Mouse (Mus musculus) intestine, embryonic 15.5 days (tissue): ENCODE data around the gene Plppr3. TPM values are rescaled to one million over a fixed set of nuclear protein-coding genes. Genes with fewer than 3 reads are reported as not detected.

Experiments
- ATAC-seq: fragments of 200-750 bp; cut with Nextera tagmentation; 2 replicates; pipeline ENCODE4 v1.8.0; 2017; ENCODE audit warnings: moderate TSS enrichment, moderate library complexity
- H3K27ac ChIP-seq: fragments of 300-500 bp; sonication (generic); 2 replicates; pipeline ENCODE4 v1.5.1; 2015; ENCODE audit warnings: mild to moderate bottlenecking, inconsistent platforms
- H3K27me3 ChIP-seq: fragments of 300-500 bp; sonication (generic); replicated peaks from 2 replicates; pipeline ENCODE4 v1.6.1; 2015; ENCODE audit warnings: inconsistent platforms
- H3K36me3 ChIP-seq: fragments of 300-500 bp; sonication (generic); 2 replicates; pipeline ENCODE4 v1.6.1; 2015; ENCODE audit warnings: inconsistent platforms
- H3K4me1 ChIP-seq: fragments of 300-500 bp; sonication (generic); replicated peaks from 2 replicates; pipeline ENCODE4 v1.6.1; 2015; ENCODE audit warnings: inconsistent platforms
- H3K4me2 ChIP-seq: fragments of 300-500 bp; sonication (generic); replicated peaks from 2 replicates; pipeline ENCODE4 v1.6.1; 2015; ENCODE audit warnings: mild to moderate bottlenecking, inconsistent platforms
- H3K4me3 ChIP-seq: fragments of 300-500 bp; sonication (generic); replicated peaks from 2 replicates; pipeline ENCODE4 v1.5.1; 2015; ENCODE audit warnings: inconsistent platforms
- H3K9ac ChIP-seq: fragments of 300-500 bp; sonication (generic); 2 replicates; pipeline ENCODE4 v1.6.1; 2015; ENCODE audit warnings: inconsistent platforms
- H3K9me3 ChIP-seq: fragments of 300-500 bp; sonication (generic); 2 replicates; pipeline ENCODE4 v1.6.1; 2016; ENCODE audit warnings: inconsistent platforms
- WGBS: fragments of 180-500 bp; shearing (Covaris S2); methylation state at CpG from one replicate; pipeline ENCODE4 v1.1.7; 2015; 5-methylcytosine and 5-hydroxymethylcytosine counted together
- polyA plus RNA-seq: library from polyadenylated mRNA; unstranded; fragments of >200 nt; fragmentation: Nextera tagmentation; extraction: Ambion mirVana; gene quantifications from 2 replicates; pipeline ENCODE4 v1.2.1, GENCODE M21; 2015

The Plppr3 gene
- polyA plus RNA-seq, 1 experiment from 2014 or later = 32.7 TPM

DNA sequence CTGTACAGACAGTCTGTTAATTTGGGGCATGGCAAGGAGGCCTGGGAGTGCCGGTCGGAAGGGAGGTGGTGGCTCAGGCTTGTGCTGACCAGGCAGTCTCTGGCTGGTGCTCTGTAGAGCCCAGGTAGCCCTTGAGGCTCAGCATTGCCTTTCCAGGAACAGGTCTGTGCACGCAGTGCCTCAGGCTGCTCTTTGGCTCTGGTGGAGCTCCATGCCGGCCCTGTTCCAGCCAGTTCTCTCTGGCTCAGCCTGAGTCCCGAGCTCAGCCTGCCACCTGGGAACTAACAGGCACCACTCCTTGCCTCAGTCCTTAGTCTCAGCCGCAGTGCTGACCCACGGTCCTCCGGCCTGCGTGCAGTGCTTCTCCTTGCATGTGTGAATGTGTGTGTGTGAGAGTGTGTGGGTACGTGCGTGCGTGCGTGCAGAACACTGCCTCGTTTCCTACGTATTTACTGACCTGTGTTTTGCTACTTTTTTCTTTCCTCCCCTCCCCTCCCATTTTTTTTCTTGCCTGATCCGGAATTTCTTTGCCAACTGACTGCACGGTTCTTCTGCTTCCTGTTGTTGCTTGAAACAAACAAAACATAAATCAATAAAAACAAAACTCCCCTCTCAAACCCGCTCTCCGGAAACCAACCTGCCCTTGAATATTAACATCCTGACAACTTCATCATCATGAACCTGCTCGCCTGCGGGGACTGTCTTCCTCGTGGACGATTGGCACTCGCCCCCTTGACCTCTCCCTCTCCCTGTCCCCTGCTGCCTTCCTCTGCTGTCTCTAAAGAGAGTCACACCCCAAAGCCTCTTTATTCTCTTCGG, 13.0 kb downstream of the Plppr3 start:
- no peak overlapping the region for H3K4me2 ChIP-seq
- H3K4me1 ChIP-seq = peaks cover 58% of the 10 kb centered on the region
- no peak overlapping the region for H3K9ac ChIP-seq
- H3K9me3 ChIP-seq = no peaks in the 10 kb centered on the region
- H3K36me3 ChIP-seq = peaks cover 55% of the 10 kb centered on the region
- 68% methylated on average over 25 of the region's 25 CpGs for WGBS
- no peak overlapping the region for H3K4me3 ChIP-seq
- H3K27me3 ChIP-seq = no peaks in the 10 kb centered on the region
- H3K27ac ChIP-seq = no peak overlapping the region
- ATAC-seq = no peak

DNA sequence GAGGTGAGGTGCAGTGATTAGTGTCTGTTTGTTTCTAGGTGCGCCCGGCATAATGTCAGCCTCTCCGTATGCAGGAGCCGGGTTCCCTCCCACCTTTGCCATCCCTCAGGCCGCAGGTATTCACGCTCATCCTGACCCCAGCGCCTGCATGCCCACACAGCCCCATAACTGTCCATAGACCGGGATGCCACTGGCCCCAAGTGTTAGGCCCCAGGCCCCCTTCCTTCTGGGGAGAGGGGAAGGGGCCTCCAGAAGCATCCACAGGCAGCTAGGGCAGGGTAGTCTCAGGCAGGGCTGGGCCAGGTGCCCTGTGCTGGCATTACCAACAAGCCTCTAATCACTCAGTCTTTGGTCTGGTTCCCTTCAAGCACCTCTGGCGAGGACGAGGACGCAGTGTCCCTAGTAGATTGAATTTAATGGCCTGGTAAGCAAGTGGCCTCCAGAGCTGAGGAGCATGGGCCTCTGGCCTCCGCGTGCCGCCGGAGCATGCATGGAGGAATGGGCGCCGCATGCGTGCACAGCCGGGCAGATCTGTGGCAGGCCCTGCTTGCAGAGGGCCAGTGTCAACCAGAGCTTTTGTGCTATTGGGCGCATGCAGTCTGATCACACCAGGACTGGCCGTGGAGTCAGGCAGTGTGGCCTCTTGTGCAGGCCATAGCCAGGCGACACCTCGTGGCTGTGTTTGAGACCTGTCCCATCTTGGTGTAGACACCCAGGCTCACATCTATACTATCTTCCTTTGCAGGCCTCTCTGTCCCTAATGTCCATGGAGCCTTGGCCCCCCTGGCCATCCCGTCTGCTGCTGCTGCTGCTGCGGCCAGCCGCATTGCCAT, 14.1 kb downstream of the Plppr3 start:
- 89% methylated on average over 26 of the region's 26 CpGs for WGBS
- no peaks in the 10 kb centered on the region for H3K9me3 ChIP-seq
- peaks cover 50% of the 10 kb centered on the region for H3K36me3 ChIP-seq
- no peak overlapping the region for H3K27ac ChIP-seq
- H3K27me3 ChIP-seq = no peaks in the 10 kb centered on the region
- no peak overlapping the region for H3K4me3 ChIP-seq
- no peak for ATAC-seq
- no peak overlapping the region for H3K9ac ChIP-seq
- peaks cover 60% of the 10 kb centered on the region for H3K4me1 ChIP-seq
- H3K4me2 ChIP-seq = no peak overlapping the region

DNA sequence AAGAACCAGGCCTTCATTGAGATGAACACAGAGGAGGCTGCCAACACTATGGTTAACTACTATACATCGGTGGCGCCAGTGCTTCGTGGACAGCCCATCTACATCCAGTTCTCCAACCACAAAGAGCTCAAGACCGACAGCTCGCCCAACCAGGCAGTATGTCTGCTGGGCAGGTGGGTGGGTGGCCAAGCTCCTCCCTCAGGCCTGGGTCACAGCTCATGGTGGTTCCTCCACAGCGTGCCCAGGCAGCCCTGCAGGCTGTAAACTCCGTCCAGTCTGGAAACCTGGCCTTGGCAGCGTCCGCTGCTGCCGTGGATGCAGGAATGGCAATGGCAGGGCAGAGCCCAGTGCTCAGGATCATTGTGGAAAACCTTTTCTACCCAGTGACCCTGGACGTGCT, 15.3 kb downstream of the Plppr3 start:
- Histone ChIP-seq H3K4me2 (peak overlapping the region; percentile 79; the same call in 1 of the 2 replicates), H3K36me3 (peaks cover 45% of the 10 kb centered on the region), H3K4me1 (peaks cover 57% of the 10 kb centered on the region), H3K4me3 (no peak overlapping the region), H3K9ac (no peak overlapping the region), H3K9me3 (no peaks in the 10 kb centered on the region), H3K27ac (no peak overlapping the region), H3K27me3 (no peaks in the 10 kb centered on the region)
- WGBS = 77% methylated on average over 11 of the region's 11 CpGs
- ATAC-seq = no peak

DNA sequence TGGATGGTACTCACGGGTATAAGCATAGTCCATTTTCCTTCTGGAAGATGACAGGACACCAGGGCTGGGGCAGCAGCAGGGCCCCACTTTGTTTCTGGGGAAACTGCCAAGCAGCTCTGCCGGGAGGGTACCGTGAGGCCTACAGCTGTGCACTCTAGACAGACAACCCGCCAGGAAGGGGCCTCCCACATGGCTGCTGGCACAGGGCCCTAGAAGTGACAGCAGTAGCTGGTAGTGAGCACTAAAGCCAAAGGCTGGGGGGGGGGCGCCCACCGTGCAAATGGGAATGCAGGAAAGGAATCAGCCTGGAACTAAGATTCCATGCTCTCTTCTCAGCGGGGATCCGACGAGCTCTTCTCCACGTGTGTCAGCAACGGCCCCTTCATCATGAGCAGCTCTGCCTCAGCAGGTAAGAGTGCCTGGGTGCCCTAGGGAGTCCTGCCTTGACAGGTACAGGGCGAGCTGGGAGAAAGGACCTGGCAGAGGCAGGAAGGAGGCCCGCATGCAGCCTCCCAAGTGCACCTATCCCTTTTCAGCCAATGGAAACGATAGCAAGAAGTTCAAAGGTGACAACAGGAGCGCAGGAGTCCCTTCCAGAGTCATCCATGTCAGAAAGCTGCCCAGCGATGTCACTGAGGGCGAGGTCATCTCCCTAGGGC, 15.9 kb downstream of the Plppr3 start:
- H3K36me3 ChIP-seq = peaks cover 45% of the 10 kb centered on the region
- H3K4me2 ChIP-seq = peak overlapping the region; percentile 79
- peaks cover 57% of the 10 kb centered on the region for H3K4me1 ChIP-seq
- ATAC-seq = no peak
- H3K9me3 ChIP-seq = no peaks in the 10 kb centered on the region
- H3K4me3 ChIP-seq = peak overlapping the region; percentile 97
- peak overlapping the region; percentile 100 for H3K27ac ChIP-seq
- H3K9ac ChIP-seq = peak overlapping the region; percentile 100
- no peaks in the 10 kb centered on the region for H3K27me3 ChIP-seq
- WGBS = 43% methylated on average over 17 of the region's 17 CpGs

DNA sequence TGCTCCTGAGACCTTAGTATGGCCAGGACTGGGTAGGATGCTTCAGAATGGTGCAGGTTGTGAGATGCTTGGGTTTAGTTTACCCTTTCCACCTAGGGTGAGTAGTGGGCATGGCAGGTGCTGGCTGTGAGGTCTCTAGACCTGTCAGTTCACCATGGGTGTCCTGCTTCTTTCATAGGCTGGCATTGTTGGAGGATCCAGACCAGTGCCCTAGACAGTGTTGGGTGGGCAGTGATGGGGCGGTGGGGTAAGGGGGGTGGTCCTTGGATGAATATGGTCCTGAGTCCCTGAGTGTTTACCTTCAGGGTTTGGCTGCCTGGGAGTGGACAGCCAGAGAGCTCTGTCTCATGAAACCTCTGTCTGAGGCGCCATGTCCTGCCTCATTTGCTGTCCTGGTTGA, 16.5 kb downstream of the Plppr3 start:
- no peaks in the 10 kb centered on the region for H3K9me3 ChIP-seq
- peak overlapping the region; percentile 100 for H3K27ac ChIP-seq
- WGBS = 45% methylated on average over 2 of the region's 2 CpGs
- H3K9ac ChIP-seq = peak overlapping the region; percentile 100
- peak overlapping the region; percentile 97 for H3K4me3 ChIP-seq
- peak overlapping the region; percentile 79 for H3K4me2 ChIP-seq
- no peaks in the 10 kb centered on the region for H3K27me3 ChIP-seq
- peaks cover 43% of the 10 kb centered on the region for H3K36me3 ChIP-seq
- H3K4me1 ChIP-seq = peaks cover 60% of the 10 kb centered on the region
- no peak for ATAC-seq

DNA sequence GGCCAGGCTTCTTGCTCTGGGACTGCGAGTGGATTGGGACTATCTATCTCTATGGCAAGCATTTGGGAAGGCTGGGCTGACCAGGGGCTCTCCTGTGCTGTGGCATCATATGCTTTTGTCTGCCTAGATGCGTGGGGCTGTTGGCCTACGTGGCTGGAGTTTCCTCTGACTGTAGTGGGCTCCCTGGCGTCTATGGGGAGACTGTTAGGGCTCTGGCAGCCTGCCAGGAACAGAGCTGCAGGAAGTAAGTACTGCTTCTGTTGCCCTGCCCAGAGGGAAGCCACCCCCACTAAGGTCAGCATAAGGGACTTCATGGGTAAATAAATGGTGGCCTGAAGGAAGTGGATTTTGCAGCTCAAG, 17.0 kb downstream of the Plppr3 start:
- ATAC-seq = no peak
- WGBS = 6% methylated on average over 4 of the region's 4 CpGs
- peak overlapping the region; percentile 79 for H3K4me2 ChIP-seq
- H3K9ac ChIP-seq = peak overlapping the region; percentile 100
- no peaks in the 10 kb centered on the region for H3K27me3 ChIP-seq
- H3K9me3 ChIP-seq = no peaks in the 10 kb centered on the region
- peak overlapping the region; percentile 97 for H3K4me3 ChIP-seq
- H3K36me3 ChIP-seq = peaks cover 38% of the 10 kb centered on the region
- peak overlapping the region; percentile 100 for H3K27ac ChIP-seq
- peaks cover 61% of the 10 kb centered on the region for H3K4me1 ChIP-seq

DNA sequence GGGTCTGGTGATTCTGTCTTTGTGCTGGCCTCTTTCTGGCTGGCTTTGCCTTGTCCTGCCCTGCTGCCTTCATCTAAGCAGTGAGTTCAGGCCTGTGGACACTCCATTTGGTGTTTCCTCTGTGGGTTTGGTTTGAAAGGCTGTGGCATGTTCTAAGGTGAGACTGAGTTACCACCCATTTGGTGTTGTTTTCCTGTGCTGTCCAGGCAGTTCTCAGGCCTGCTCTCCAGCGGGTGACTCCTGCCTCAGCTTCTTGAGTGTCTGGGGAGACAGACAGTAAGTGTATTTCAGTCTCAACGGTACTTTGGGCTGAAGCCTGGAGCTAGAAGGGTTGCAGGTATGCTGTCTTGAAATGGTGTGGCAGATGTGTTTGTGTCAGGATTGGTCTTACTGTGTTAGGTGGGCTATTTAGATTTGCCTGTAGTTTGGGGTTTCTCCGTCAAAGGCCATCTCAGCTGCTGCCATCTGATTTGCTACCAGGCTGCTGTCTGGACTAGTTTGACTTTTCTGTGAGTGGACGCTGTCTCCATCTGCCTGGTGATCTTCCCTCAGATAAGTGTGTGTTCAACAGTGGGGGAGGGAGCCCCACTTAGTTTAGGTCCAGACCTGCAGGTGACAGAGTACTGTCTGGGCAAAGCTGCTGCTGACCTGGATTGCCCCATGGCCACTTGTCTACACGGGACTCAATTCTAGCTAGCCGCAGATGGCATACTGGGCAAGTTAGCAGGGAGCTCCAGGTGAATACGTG, 17.6 kb downstream of the Plppr3 start:
- 22% methylated on average over 7 of the region's 7 CpGs for WGBS
- ATAC-seq = no peak
- Histone ChIP-seq H3K4me1 (peaks cover 62% of the 10 kb centered on the region), H3K4me3 (peak overlapping the region; percentile 97), H3K27me3 (no peaks in the 10 kb centered on the region), H3K27ac (peak overlapping the region; percentile 100), H3K36me3 (peaks cover 33% of the 10 kb centered on the region), H3K9me3 (no peaks in the 10 kb centered on the region), H3K9ac (peak overlapping the region; percentile 100), H3K4me2 (peak overlapping the region; percentile 79)

DNA sequence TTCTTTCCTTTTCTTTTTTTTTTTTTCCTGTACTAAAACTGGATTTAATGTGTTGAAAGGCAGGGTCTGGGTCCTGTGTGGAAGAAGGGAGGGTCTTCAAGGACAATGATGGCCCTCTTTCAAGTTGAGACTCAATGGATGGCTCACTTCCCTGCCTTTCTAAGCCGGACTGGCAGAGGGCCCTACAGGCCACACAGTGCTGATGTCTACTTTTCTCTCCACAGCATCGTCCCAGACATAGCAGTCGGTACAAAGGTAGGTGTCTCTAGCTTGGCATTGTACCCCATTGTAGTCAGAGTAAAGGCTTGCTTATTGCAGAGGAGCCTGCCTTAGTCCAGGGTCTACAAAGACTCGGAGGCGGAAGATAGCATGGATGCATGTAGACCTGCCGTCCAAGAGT, 18.2 kb downstream of the Plppr3 start:
- no peak for ATAC-seq
- H3K9ac ChIP-seq = peak overlapping the region; percentile 100
- H3K4me1 ChIP-seq = peaks cover 66% of the 10 kb centered on the region
- H3K4me3 ChIP-seq = peak overlapping the region; percentile 97
- peak overlapping the region; percentile 79 for H3K4me2 ChIP-seq
- H3K9me3 ChIP-seq = no peaks in the 10 kb centered on the region
- 20% methylated on average over 6 of the region's 6 CpGs for WGBS
- no peaks in the 10 kb centered on the region for H3K27me3 ChIP-seq
- peak overlapping the region; percentile 100 for H3K27ac ChIP-seq
- peaks cover 27% of the 10 kb centered on the region for H3K36me3 ChIP-seq

DNA sequence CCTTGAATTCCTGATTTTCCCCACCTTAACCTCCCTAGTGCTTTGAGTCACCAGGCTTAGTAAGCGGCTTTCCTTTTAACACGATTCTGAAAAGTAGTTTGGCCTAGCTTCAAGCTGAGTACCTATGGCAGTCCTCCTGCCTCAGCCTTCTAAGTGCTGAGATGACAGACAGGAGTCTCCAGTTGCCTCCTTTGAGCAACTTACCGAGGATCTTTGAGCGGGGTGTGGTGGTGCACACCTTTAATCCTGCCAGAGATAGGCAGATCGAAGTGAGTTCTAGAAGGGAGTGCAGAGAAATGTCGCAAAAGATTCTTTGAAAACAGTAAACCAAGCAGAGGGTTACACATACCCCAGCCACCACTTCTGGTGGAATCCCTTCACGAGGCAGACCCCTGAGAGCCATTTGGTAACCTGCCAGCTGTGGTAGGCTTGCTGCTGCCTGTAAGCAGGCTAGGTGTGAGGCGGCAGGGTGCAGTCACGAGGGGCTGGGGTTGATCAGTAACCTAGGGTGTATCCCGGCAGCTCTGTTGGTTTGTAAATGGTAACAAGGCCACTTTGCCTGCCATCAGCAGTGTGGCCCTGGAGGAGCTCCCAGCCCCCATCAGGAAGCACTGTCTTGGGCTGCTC, 18.8 kb downstream of the Plppr3 start:
- Histone ChIP-seq H3K27ac (peak overlapping the region; percentile 100), H3K4me3 (peak overlapping the region; percentile 97), H3K9me3 (no peaks in the 10 kb centered on the region), H3K9ac (peak overlapping the region; percentile 100), H3K4me1 (peaks cover 67% of the 10 kb centered on the region), H3K4me2 (peak overlapping the region; percentile 79), H3K27me3 (no peaks in the 10 kb centered on the region), H3K36me3 (peaks cover 21% of the 10 kb centered on the region)
- WGBS = under 1% methylated on average over 10 of the region's 10 CpGs
- ATAC-seq = peak; percentile 25

DNA sequence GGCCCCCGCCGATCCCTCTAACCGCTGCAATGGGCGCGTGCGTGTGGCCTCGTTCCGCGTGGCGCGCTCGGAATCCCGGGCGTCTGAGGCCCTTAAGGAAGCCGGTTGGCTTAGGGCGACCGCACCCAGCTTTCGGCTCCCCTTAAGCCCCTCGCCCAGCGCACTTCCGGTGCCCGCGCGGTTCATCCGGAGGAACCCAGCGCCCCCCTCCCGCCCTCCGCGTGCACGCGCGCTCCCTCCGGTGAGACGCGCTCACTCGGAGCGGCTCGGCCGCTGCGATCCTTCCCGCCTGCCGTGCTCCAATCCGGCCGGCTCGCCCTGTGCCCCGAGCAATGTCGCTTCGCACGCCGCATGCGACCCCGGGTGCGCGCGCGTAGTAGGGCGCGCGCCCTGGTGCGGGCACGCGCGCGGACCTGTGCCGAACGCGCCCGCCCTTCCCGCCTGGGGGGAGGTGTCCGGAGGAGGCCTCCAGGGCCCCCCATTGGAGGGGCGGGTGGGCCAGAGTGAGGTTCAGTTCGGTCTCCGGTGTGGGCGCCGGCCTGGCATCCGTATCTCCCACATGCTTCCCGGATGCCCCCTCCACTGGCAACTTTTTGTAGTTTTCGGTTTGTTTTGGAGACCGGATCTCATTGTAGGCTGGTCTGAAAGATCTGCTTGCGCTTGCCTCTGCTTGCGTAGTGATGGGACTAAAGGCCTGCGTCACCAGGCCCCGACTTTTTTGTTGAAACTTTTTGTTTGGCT, 19.5 kb downstream of the Plppr3 start:
- H3K4me3 ChIP-seq = peak overlapping the region; percentile 97
- peak overlapping the region; percentile 100 for H3K9ac ChIP-seq
- H3K27ac ChIP-seq = peak overlapping the region; percentile 100
- H3K4me2 ChIP-seq = peak overlapping the region; percentile 79
- H3K4me1 ChIP-seq = peaks cover 68% of the 10 kb centered on the region
- peaks cover 14% of the 10 kb centered on the region for H3K36me3 ChIP-seq
- H3K9me3 ChIP-seq = no peaks in the 10 kb centered on the region
- peak; percentile 15 for ATAC-seq
- no peaks in the 10 kb centered on the region for H3K27me3 ChIP-seq
- under 1% methylated on average over 82 of the region's 83 CpGs for WGBS
